Mouse (Mus musculus) forebrain, embryonic 13.5 days (tissue): ENCODE measurements around the gene Zscan20. TPM values are rescaled to one million over a fixed set of nuclear protein-coding genes. Genes with fewer than 3 reads are reported as not detected.
A peak's percentile ranks its signal among the peaks of the same experiment; 100 is the strongest.
"Not testable (repeated sequence)": the region's sequence is repeated elsewhere in the genome, so short reads cannot be mapped to it uniquely, and the experiment has no call there.

Experiments used
- ATAC-seq: fragments of 200-750 bp; cut with Nextera tagmentation; 2 replicates; pipeline ENCODE4 v1.8.0; 2017
- H3K27ac ChIP-seq: fragments of 300-500 bp; sonication (generic); 2 replicates; pipeline ENCODE4 v1.5.1; 2015; ENCODE audit warnings: inconsistent platforms, mild to moderate bottlenecking, moderate library complexity
- H3K27me3 ChIP-seq: fragments of 300-500 bp; sonication (generic); 2 replicates; pipeline ENCODE4 v1.6.1; 2015; ENCODE audit warnings: mild to moderate bottlenecking, inconsistent platforms
- H3K36me3 ChIP-seq: fragments of 300-500 bp; sonication (generic); 2 replicates; pipeline ENCODE4 v1.6.1; 2015; ENCODE audit warnings: mild to moderate bottlenecking, inconsistent platforms; ENCODE audit not compliant: poor library complexity, severe bottlenecking
- H3K4me1 ChIP-seq: fragments of 300-500 bp; sonication (generic); 2 replicates; pipeline ENCODE4 v1.6.1; 2015; ENCODE audit warnings: inconsistent platforms
- H3K4me2 ChIP-seq: fragments of 300-500 bp; sonication (generic); 2 replicates; pipeline ENCODE4 v1.6.1; 2015; ENCODE audit warnings: inconsistent platforms, mild to moderate bottlenecking, moderate library complexity
- H3K4me3 ChIP-seq: fragments of 300-500 bp; sonication (generic); 2 replicates; pipeline ENCODE4 v1.5.1; 2015; ENCODE audit warnings: mild to moderate bottlenecking, inconsistent platforms
- H3K9ac ChIP-seq: fragments of 300-500 bp; sonication (generic); 2 replicates; pipeline ENCODE4 v1.6.1; 2015; ENCODE audit warnings: mild to moderate bottlenecking, inconsistent platforms
- H3K9me3 ChIP-seq: fragments of 300-500 bp; sonication (generic); replicated peaks from 2 replicates; pipeline ENCODE4 v1.6.1; 2016; ENCODE audit warnings: inconsistent platforms
- WGBS: fragments of 180-500 bp; shearing (Covaris S2); methylation state at CpG from one replicate; pipeline ENCODE4 v1.1.7; 2015; 5-methylcytosine and 5-hydroxymethylcytosine counted together
- polyA plus RNA-seq: library from polyadenylated mRNA; unstranded; fragments of >200 nt; fragmentation: Nextera tagmentation; extraction: Ambion mirVana; gene quantifications from 2 replicates; pipeline ENCODE4 v1.2.1, GENCODE M21; 2015

Gene Zscan20
- polyA plus RNA-seq, 1 experiment from 2014 or later, result 5.4 TPM

- no peaks in the 10 kb centered on the region for H3K9me3 ChIP-seq
- 11% methylated on average over 25 of the region's 27 CpGs for WGBS
- H3K9ac ChIP-seq, result peak overlapping the region; percentile 72
- H3K4me1 ChIP-seq, result peaks cover 29% of the 10 kb centered on the region
- 0 out of 2 replicates have a peak overlapping the region, but pooled peaks have one; percentile 40 for H3K27ac ChIP-seq
- peak overlapping the region; percentile 61 for H3K4me3 ChIP-seq
- peak overlapping the region; percentile 76 for H3K4me2 ChIP-seq
- H3K27me3 ChIP-seq, result no peaks in the 10 kb centered on the region
- ATAC-seq, result no peak
- H3K36me3 ChIP-seq, result peaks cover 9% of the 10 kb centered on the region
Observed at GRCm38 (mm10) chr4:128609276-128609924, 498 bp downstream of the Zscan20 start.

- Histone ChIP-seq H3K27me3 (no peaks in the 10 kb centered on the region), H3K4me1 (peaks cover 29% of the 10 kb centered on the region), H3K4me3 (no peak overlapping the region), H3K36me3 (peaks cover 26% of the 10 kb centered on the region), H3K4me2 (no peak overlapping the region), H3K9me3 (no peaks in the 10 kb centered on the region), H3K9ac (no peak overlapping the region), H3K27ac (no peak overlapping the region)
- no peak for ATAC-seq
- WGBS, result 81% methylated on average over 11 of the region's 11 CpGs
Observed at GRCm38 (mm10) chr4:128607661-128608060, 2.2 kb downstream of the Zscan20 start.

GRCm38 (mm10) chr4:128606586-128606985 lies 3.3 kb downstream of the Zscan20 start:
- peaks cover 29% of the 10 kb centered on the region for H3K4me1 ChIP-seq
- no peak for ATAC-seq
- no peak overlapping the region for H3K4me2 ChIP-seq
- no peaks in the 10 kb centered on the region for H3K27me3 ChIP-seq
- WGBS, result 96% methylated on average over 7 of the region's 7 CpGs
- no peaks in the 10 kb centered on the region for H3K9me3 ChIP-seq
- no peak overlapping the region for H3K4me3 ChIP-seq
- no peak overlapping the region for H3K9ac ChIP-seq
- no peak overlapping the region for H3K27ac ChIP-seq
- peaks cover 37% of the 10 kb centered on the region for H3K36me3 ChIP-seq

GRCm38 (mm10) chr4:128597801-128598560 lies 11.9 kb downstream of the Zscan20 start:
- no peak overlapping the region for H3K27ac ChIP-seq
- WGBS, result 91% methylated on average over 12 of the region's 12 CpGs
- H3K27me3 ChIP-seq, result no peaks in the 10 kb centered on the region
- no peaks in the 10 kb centered on the region for H3K9me3 ChIP-seq
- H3K9ac ChIP-seq, result no peak overlapping the region
- peaks cover 47% of the 10 kb centered on the region for H3K36me3 ChIP-seq
- ATAC-seq, result no peak
- H3K4me1 ChIP-seq, result no peaks in the 10 kb centered on the region
- no peak overlapping the region for H3K4me2 ChIP-seq
- no peak overlapping the region for H3K4me3 ChIP-seq

- ATAC-seq, result no peak
- WGBS, result 93% methylated on average over 5 of the region's 5 CpGs
Observed at GRCm38 (mm10) chr4:128594062-128594461, 15.8 kb downstream of the Zscan20 start.

GRCm38 (mm10) chr4:128593286-128593685 lies 16.6 kb downstream of the Zscan20 start:
- H3K27me3 ChIP-seq, result no peaks in the 10 kb centered on the region
- H3K4me2 ChIP-seq, result no peak overlapping the region
- no peak overlapping the region for H3K9ac ChIP-seq
- peaks cover 48% of the 10 kb centered on the region for H3K36me3 ChIP-seq
- no peak for ATAC-seq
- H3K27ac ChIP-seq, result no peak overlapping the region
- WGBS, result 96% methylated on average over 4 of the region's 4 CpGs
- H3K9me3 ChIP-seq, result no peaks in the 10 kb centered on the region
- no peaks in the 10 kb centered on the region for H3K4me1 ChIP-seq
- no peak overlapping the region for H3K4me3 ChIP-seq

More at GRCm38 (mm10) chr4:128594062-128594461, 15.8 kb downstream of the Zscan20 start:
- peaks cover 48% of the 10 kb centered on the region for H3K36me3 ChIP-seq
- H3K4me1 ChIP-seq, result no peaks in the 10 kb centered on the region
- no peak overlapping the region for H3K4me3 ChIP-seq
- no peak overlapping the region for H3K27ac ChIP-seq
- no peak overlapping the region for H3K9ac ChIP-seq
- H3K9me3 ChIP-seq, result no peaks in the 10 kb centered on the region
- H3K27me3 ChIP-seq, result no peaks in the 10 kb centered on the region
- H3K4me2 ChIP-seq, result no peak overlapping the region

GRCm38 (mm10) chr4:128579182-128579581 lies 30.7 kb downstream of the Zscan20 start:
- Histone ChIP-seq H3K4me1 (no peaks in the 10 kb centered on the region), H3K9me3 (peaks cover 46% of the 10 kb centered on the region), H3K9ac (no peak overlapping the region), H3K27me3 (no peaks in the 10 kb centered on the region), H3K4me2 (no peak overlapping the region), H3K4me3 (no peak overlapping the region), H3K27ac (no peak overlapping the region), H3K36me3 (peaks cover 71% of the 10 kb centered on the region)
- WGBS, result 62% methylated on average over 4 of the region's 4 CpGs
- ATAC-seq, result no peak

- Histone ChIP-seq H3K4me1 (no peaks in the 10 kb centered on the region), H3K27ac (no peak overlapping the region), H3K4me3 (no peak overlapping the region), H3K27me3 (no peaks in the 10 kb centered on the region), H3K9me3 (peaks cover 14% of the 10 kb centered on the region), H3K4me2 (no peak overlapping the region), H3K36me3 (peaks cover 38% of the 10 kb centered on the region), H3K9ac (no peak overlapping the region)
- ATAC-seq, result no peak
- 94% methylated on average over 4 of the region's 4 CpGs for WGBS
Observed at GRCm38 (mm10) chr4:128575811-128576210, 34.1 kb downstream of the Zscan20 start.

- no peak overlapping the region for H3K9ac ChIP-seq
- no peaks in the 10 kb centered on the region for H3K4me1 ChIP-seq
- no peak overlapping the region for H3K4me2 ChIP-seq
- no peaks in the 10 kb centered on the region for H3K27me3 ChIP-seq
- ATAC-seq, result no peak
- H3K36me3 ChIP-seq, result 0 out of 2 replicates have a peak, but pooled peaks cover 11% of the 10 kb centered on the region
- no peaks in the 10 kb centered on the region for H3K9me3 ChIP-seq
- no peak overlapping the region for H3K4me3 ChIP-seq
- 87% methylated on average over 3 of the region's 3 CpGs for WGBS
- no peak overlapping the region for H3K27ac ChIP-seq
Observed at GRCm38 (mm10) chr4:128560327-128560726, 49.6 kb downstream of the Zscan20 start.

GRCm38 (mm10) chr4:128554198-128554597 lies 55.7 kb downstream of the Zscan20 start:
- WGBS, result 98% methylated on average over 2 of the region's 2 CpGs

GRCm38 (mm10) chr4:128550756-128551155 lies 59.1 kb downstream of the Zscan20 start:
- Histone ChIP-seq H3K27me3 (no peaks in the 10 kb centered on the region), H3K27ac (no peak overlapping the region), H3K4me1 (no peaks in the 10 kb centered on the region), H3K4me2 (no peak overlapping the region), H3K9me3 (no peaks in the 10 kb centered on the region), H3K4me3 (no peak overlapping the region), H3K9ac (no peak overlapping the region), H3K36me3 (0 out of 2 replicates have a peak, but pooled peaks cover 5% of the 10 kb centered on the region)
- no peak for ATAC-seq
- WGBS, result 95% methylated on average over 6 of the region's 6 CpGs

More at GRCm38 (mm10) chr4:128554198-128554597, 55.7 kb downstream of the Zscan20 start:
- H3K4me1 ChIP-seq, result no peaks in the 10 kb centered on the region
- no peak for ATAC-seq
- no peaks in the 10 kb centered on the region for H3K9me3 ChIP-seq
- no peak overlapping the region for H3K27ac ChIP-seq
- H3K4me3 ChIP-seq, result no peak overlapping the region
- H3K36me3 ChIP-seq, result 0 out of 2 replicates have a peak, but pooled peaks cover 3% of the 10 kb centered on the region
- no peak overlapping the region for H3K9ac ChIP-seq
- no peaks in the 10 kb centered on the region for H3K27me3 ChIP-seq
- no peak overlapping the region for H3K4me2 ChIP-seq

GRCm38 (mm10) chr4:128543956-128544486 lies 65.9 kb downstream of the Zscan20 start:
- 86% methylated on average over 2 of the region's 2 CpGs for WGBS
- not testable (repeated sequence) for H3K27ac ChIP-seq, H3K4me2 ChIP-seq, H3K9ac ChIP-seq, H3K27me3 ChIP-seq, H3K36me3 ChIP-seq, H3K4me3 ChIP-seq, ATAC-seq, H3K4me1 ChIP-seq, H3K9me3 ChIP-seq
